Mouse (Mus musculus) MEL (cell line): ENCODE results near the gene Btd. TPM values are rescaled to one million over a fixed set of nuclear protein-coding genes. Genes with fewer than 3 reads are reported as not detected.

Source experiments
- DNase-seq: peaks from one replicate; pipeline ENCODE4 v3.0.0; 2011; ENCODE audit warnings: low read depth, low spot score
- H3K27ac ChIP-seq: 2 replicates; pipeline ENCODE4 v1.5.1; 2012; ENCODE audit warnings: low read depth, mild to moderate bottlenecking, control low read depth, low read length, moderate library complexity; ENCODE audit not compliant: control insufficient read depth
- H3K27me3 ChIP-seq, 2 experiments: fragments of 150-350 bp in 1 of 2; sonication (generic) in 1 of 2; 2 replicates each; pipeline ENCODE4 v1.6.1; 2012; ENCODE audit warnings: low read length in 2 of 2, mild to moderate bottlenecking in 2 of 2, improper control_type of control experiment in 1 of 2, moderate library complexity in 1 of 2; ENCODE audit not compliant: insufficient read depth in 2 of 2, control insufficient read depth in 1 of 2
- H3K36me3 ChIP-seq, 2 experiments: 2 replicates each; pipeline ENCODE4 v1.6.1; 2012 to 2014; ENCODE audit warnings: low read length in 2 of 2, improper control_type of control experiment in 1 of 2, inconsistent platforms in 1 of 2, mild to moderate bottlenecking in 1 of 2; ENCODE audit not compliant: insufficient read depth in 2 of 2, control insufficient read depth in 1 of 2
- H3K4me1 ChIP-seq, 2 experiments: fragments of 150-350 bp in 1 of 2; sonication (generic) in 1 of 2; 2 replicates each; pipeline ENCODE4 v1.6.1; 2012; ENCODE audit warnings: low read length in 2 of 2, improper control_type of control experiment in 1 of 2, mild to moderate bottlenecking in 1 of 2; ENCODE audit not compliant: insufficient read depth in 2 of 2, control insufficient read depth in 1 of 2
- H3K4me3 ChIP-seq, 2 experiments: fragments of 150-350 bp in 1 of 2; sonication (generic) in 1 of 2; 2 replicates each; pipeline ENCODE4 v1.5.1; 2012; ENCODE audit warnings: low read depth in 2 of 2, low read length in 2 of 2, mild to moderate bottlenecking in 2 of 2, moderate library complexity in 2 of 2, control low read depth in 1 of 2, improper control_type of control experiment in 1 of 2; ENCODE audit not compliant: control insufficient read depth in 1 of 2, insufficient read depth in 1 of 2
- H3K79me2 ChIP-seq: 2 replicates; pipeline ENCODE4 v1.6.1; 2012; ENCODE audit warnings: mild to moderate bottlenecking, low read length, moderate library complexity; ENCODE audit not compliant: control insufficient read depth, poor library complexity, insufficient read depth
- H3K9ac ChIP-seq: 2 replicates; pipeline ENCODE4 v1.6.1; 2012; ENCODE audit warnings: low read depth, mild to moderate bottlenecking, control low read depth, low read length, moderate library complexity; ENCODE audit not compliant: control insufficient read depth, poor library complexity, severe bottlenecking
- H3K9me3 ChIP-seq: fragments of 150-350 bp; sonication (generic); replicated peaks from 2 replicates; pipeline ENCODE4 v1.6.1; 2012; ENCODE audit warnings: mild to moderate bottlenecking, low read length, improper control_type of control experiment, moderate library complexity; ENCODE audit not compliant: insufficient read depth
- CHD2 ChIP-seq: IDR thresholded peaks from 2 replicates; pipeline ENCODE4 v1.6.1; 2011; ENCODE audit warnings: low read length, improper control_type of control experiment
- CTCF ChIP-seq, 3 experiments: IDR thresholded peaks in 2 of 3; conservative IDR thresholded peaks in 1 of 3; 2 replicates each; pipeline ENCODE4 v1.5.1; 2011 to 2012; ENCODE audit warnings: low read length in 3 of 3, low read depth in 2 of 3, mild to moderate bottlenecking in 2 of 3, improper control_type of control experiment in 1 of 3, inconsistent platforms in 1 of 3, mixed read lengths in 1 of 3, moderate library complexity in 1 of 3; ENCODE audit not compliant: control insufficient read depth in 1 of 3, insufficient read depth in 1 of 3, poor library complexity in 1 of 3, severe bottlenecking in 1 of 3
- E2F4 ChIP-seq: IDR thresholded peaks from 2 replicates; pipeline ENCODE4 v1.6.1; 2011; ENCODE audit warnings: low read depth, low read length, improper control_type of control experiment, borderline replicate concordance
- ETS1 ChIP-seq: IDR thresholded peaks from 2 replicates; pipeline ENCODE4 v1.6.1; 2012; ENCODE audit warnings: low read depth, mild to moderate bottlenecking, inconsistent platforms, low read length, improper control_type of control experiment, moderate library complexity
- GATA1 ChIP-seq: IDR thresholded peaks from 2 replicates; pipeline ENCODE4 v1.6.1; 2011; ENCODE audit warnings: low read depth, low read length, improper control_type of control experiment
- HCFC1 ChIP-seq: IDR thresholded peaks from 2 replicates; pipeline ENCODE4 v1.6.1; 2012; ENCODE audit warnings: low read depth, mild to moderate bottlenecking, inconsistent platforms, low read length, improper control_type of control experiment, moderate library complexity
- KAT2A ChIP-seq: conservative IDR thresholded peaks from 2 replicates; pipeline ENCODE4 v1.6.1; 2012; ENCODE audit warnings: low read depth, low read length, improper control_type of control experiment, inconsistent platforms
- MAFK ChIP-seq: IDR thresholded peaks from 2 replicates; pipeline ENCODE4 v1.6.1; 2011; ENCODE audit warnings: low read depth, mild to moderate bottlenecking, low read length, improper control_type of control experiment, borderline replicate concordance
- MAX ChIP-seq: IDR thresholded peaks from 2 replicates; pipeline ENCODE4 v1.6.1; 2011; ENCODE audit warnings: low read length, improper control_type of control experiment
- MAZ ChIP-seq: IDR thresholded peaks from 2 replicates; pipeline ENCODE4 v1.6.1; 2012; ENCODE audit warnings: low read depth, mild to moderate bottlenecking, inconsistent platforms, low read length, improper control_type of control experiment
- MEF2A ChIP-seq: IDR thresholded peaks from 2 replicates; pipeline ENCODE4 v1.6.1; 2014; ENCODE audit warnings: low read depth, mild to moderate bottlenecking, inconsistent platforms, low read length, improper control_type of control experiment; ENCODE audit not compliant: poor library complexity, insufficient replicate concordance, severe bottlenecking; ENCODE audit errors: extremely low read depth
- MXI1 ChIP-seq: IDR thresholded peaks from 2 replicates; pipeline ENCODE4 v1.6.1; 2011; ENCODE audit warnings: mild to moderate bottlenecking, low read depth, low read length, improper control_type of control experiment
- NELFE ChIP-seq: IDR thresholded peaks from 2 replicates; pipeline ENCODE4 v1.6.1; 2011; ENCODE audit warnings: low read depth, low read length, improper control_type of control experiment
- NRF1 ChIP-seq: IDR thresholded peaks from 2 replicates; pipeline ENCODE4 v1.6.1; 2014; ENCODE audit warnings: low read depth, mild to moderate bottlenecking, inconsistent platforms, low read length, improper control_type of control experiment, moderate library complexity; ENCODE audit not compliant: poor library complexity, insufficient read depth, severe bottlenecking
- POLR2AphosphoS2 ChIP-seq: IDR thresholded peaks from 2 replicates; pipeline ENCODE4 v1.6.1; 2011; ENCODE audit warnings: low read length, improper control_type of control experiment
- RCOR1 ChIP-seq: IDR thresholded peaks from 2 replicates; pipeline ENCODE4 v1.6.1; 2012; ENCODE audit warnings: low read depth, mild to moderate bottlenecking, inconsistent platforms, low read length, improper control_type of control experiment
- SIN3A ChIP-seq: IDR thresholded peaks from 2 replicates; pipeline ENCODE4 v1.6.1; 2012; ENCODE audit warnings: low read length, improper control_type of control experiment, inconsistent platforms
- SMC3 ChIP-seq: IDR thresholded peaks from 2 replicates; pipeline ENCODE4 v1.6.1; 2011; ENCODE audit warnings: low read depth, low read length, improper control_type of control experiment
- TBP ChIP-seq: IDR thresholded peaks from 2 replicates; pipeline ENCODE4 v1.8.0; 2011; ENCODE audit warnings: low read depth, low read length, improper control_type of control experiment
- TCF12 ChIP-seq: IDR thresholded peaks from 2 replicates; pipeline ENCODE4 v1.6.1; 2014; ENCODE audit warnings: low read depth, mild to moderate bottlenecking, inconsistent platforms, low read length, improper control_type of control experiment, moderate library complexity
- USF1 ChIP-seq: IDR thresholded peaks from 2 replicates; pipeline ENCODE4 v1.6.1; 2014; ENCODE audit warnings: low read depth, mild to moderate bottlenecking, inconsistent platforms, low read length, improper control_type of control experiment, moderate library complexity
- USF2 ChIP-seq, 2 experiments: IDR thresholded peaks; 2 replicates each; pipeline ENCODE4 v1.6.1; 2011 to 2012; ENCODE audit warnings: improper control_type of control experiment in 2 of 2, low read length in 2 of 2, borderline replicate concordance in 1 of 2, inconsistent platforms in 1 of 2, low read depth in 1 of 2, mild to moderate bottlenecking in 1 of 2; ENCODE audit not compliant: insufficient read depth in 1 of 2
- ZC3H11A ChIP-seq: IDR thresholded peaks from 2 replicates; pipeline ENCODE4 v1.6.1; 2012; ENCODE audit warnings: low read depth, mild to moderate bottlenecking, inconsistent platforms, low read length, improper control_type of control experiment
- ZKSCAN1 ChIP-seq: IDR thresholded peaks from 2 replicates; pipeline ENCODE4 v1.6.1; 2012; ENCODE audit warnings: low read depth, mild to moderate bottlenecking, inconsistent platforms, low read length, improper control_type of control experiment, moderate library complexity
- ZNF384 ChIP-seq: IDR thresholded peaks from 2 replicates; pipeline ENCODE4 v1.6.1; 2012; ENCODE audit warnings: low read depth, mild to moderate bottlenecking, inconsistent platforms, low read length, improper control_type of control experiment
- polyA plus RNA-seq, 2 experiments: library from polyadenylated mRNA; stranded (reverse) in 1 of 2; unstranded in 1 of 2; fragments of >175 nt in 1 of 2; fragments of >200 nt in 1 of 2; gene quantifications; 2 replicates each; pipeline versions ENCODE4 v1.2.1 to v1.2.4; 2012; ENCODE audit warnings: low replicate concordance in 2 of 2, low read depth in 1 of 2; ENCODE audit not compliant: insufficient read length in 2 of 2, insufficient read depth in 1 of 2, missing spikeins in 1 of 2
- total RNA-seq: library from RNA; depleted of rRNA; stranded (reverse); fragments of 300-350 nt; gene quantifications from 2 replicates; pipeline ENCODE4 v1.2.3, GENCODE M21; 2012

Btd gene
- total and polyA plus RNA-seq, 3 experiments, result 7.2 to 12.9 TPM; not detected in 1

- no peak overlapping the region for H3K9ac ChIP-seq
- no peaks in the 10 kb centered on the region for H3K27me3 ChIP-seq
- H3K9me3 ChIP-seq, result no peaks in the 10 kb centered on the region
- H3K79me2 ChIP-seq, result no peaks in the 10 kb centered on the region
- peaks cover 0 to 32% of the 10 kb centered on the region in 2 experiments; a peak in 3 of 4 replicates for H3K36me3 ChIP-seq
- no peak overlapping the region for H3K4me3 ChIP-seq
- TF ChIP-seq SIN3A, result no peak
- TF ChIP-seq TCF12, result no peak
- TF ChIP-seq MXI1, result no peak
- TF ChIP-seq USF2 (IDR thresholded peaks at IDR 0.05; ENCODE audit: borderline replicate concordance in 1 of 2, insufficient read depth in 1 of 2, low read depth in 1 of 2, low read length in 2 of 2), result no peak
- TF ChIP-seq MAFK, result no peak
- TF ChIP-seq TBP, result no peak
- no peak for TF ChIP-seq NRF1
- no peak for TF ChIP-seq ZKSCAN1
- no peak for TF ChIP-seq ZNF384
- no peak for TF ChIP-seq MAX
- no peak for TF ChIP-seq KAT2A
- no peak for TF ChIP-seq USF1
- no peak for TF ChIP-seq GATA1
- no peak for TF ChIP-seq CHD2
- no peak for TF ChIP-seq CTCF (IDR thresholded peaks at IDR 0.05 in 2 of 3, conservative IDR thresholded peaks at IDR 0.05 in 1 of 3; ENCODE audit: control insufficient read depth in 1 of 3, insufficient read depth in 1 of 3, low read depth in 2 of 3, low read length in 3 of 3, poor library complexity in 1 of 3, severe bottlenecking in 1 of 3)
- no peak for TF ChIP-seq ETS1
- TF ChIP-seq, all 39 proteins: peak for 0
- H3K4me1 ChIP-seq, result peaks cover 22 to 41% of the 10 kb centered on the region in 2 experiments
- H3K27ac ChIP-seq, result no peak overlapping the region
- no peak for DNase-seq
These were observed 26.9 kb downstream of the Btd start for GRCm38 (mm10) chr14:31667741-31668140.

GRCm38 (mm10) chr14:31668326-31668725 is 27.5 kb downstream of the Btd start:
- no peaks in the 10 kb centered on the region for H3K9me3 ChIP-seq
- H3K27ac ChIP-seq, result no peak overlapping the region
- no peak overlapping the region for H3K4me3 ChIP-seq
- no peak overlapping the region for H3K9ac ChIP-seq
- H3K4me1 ChIP-seq, result peaks cover 19 to 36% of the 10 kb centered on the region in 2 experiments
- H3K79me2 ChIP-seq, result no peaks in the 10 kb centered on the region
- DNase-seq, result no peak
- H3K27me3 ChIP-seq, result no peaks in the 10 kb centered on the region
- peaks cover 0 to 27% of the 10 kb centered on the region in 2 experiments; a peak in 3 of 4 replicates for H3K36me3 ChIP-seq
- TF ChIP-seq MXI1 (no peak), NRF1 (no peak), SIN3A (no peak), RCOR1 (no peak), POLR2AphosphoS2 (no peak), ZNF384 (no peak), USF1 (no peak), MAZ (no peak), ZC3H11A (no peak), NELFE (no peak), SMC3 (no peak), MEF2A (no peak), ETS1 (no peak), MAX (no peak), HCFC1 (no peak), MAFK (no peak), E2F4 (no peak), CHD2 (no peak)
